Mouse (Mus musculus) midbrain, embryonic 11.5 days (tissue): ENCODE data around the gene Smurf2. TPM values are rescaled to one million over a fixed set of nuclear protein-coding genes. Genes with fewer than 3 reads are reported as not detected.

Experiments used
- ATAC-seq: fragments of 200-750 bp; cut with Nextera tagmentation; 2 replicates; pipeline ENCODE4 v1.8.0; 2017; ENCODE audit warnings: moderate TSS enrichment, moderate library complexity; ENCODE audit not compliant: low FRiP score
- DNase-seq: peaks from one replicate; pipeline ENCODE4 v3.0.0; 2015; ENCODE audit warnings: low spot score; ENCODE audit errors: missing footprints
- H3K27ac ChIP-seq: fragments of 300-500 bp; sonication (generic); 2 replicates; pipeline ENCODE4 v1.5.1; 2014; ENCODE audit warnings: low read depth, low read length
- H3K27me3 ChIP-seq: fragments of 300-500 bp; sonication (generic); 2 replicates; pipeline ENCODE4 v1.6.1; 2014; ENCODE audit warnings: mild to moderate bottlenecking, low read length, moderate library complexity, mixed read lengths; ENCODE audit not compliant: control insufficient read depth, insufficient read depth
- H3K36me3 ChIP-seq: fragments of 300-500 bp; sonication (generic); 2 replicates; pipeline ENCODE4 v1.6.1; 2014; ENCODE audit warnings: mild to moderate bottlenecking, low read length, moderate library complexity, mixed read lengths; ENCODE audit not compliant: control insufficient read depth, insufficient read depth
- H3K4me1 ChIP-seq: fragments of 300-500 bp; sonication (generic); 2 replicates; pipeline ENCODE4 v1.6.1; 2014; ENCODE audit warnings: low read length; ENCODE audit not compliant: control insufficient read depth, insufficient read depth
- H3K4me2 ChIP-seq: fragments of 300-500 bp; sonication (generic); 2 replicates; pipeline ENCODE4 v1.6.1; 2014; ENCODE audit warnings: mild to moderate bottlenecking, moderate library complexity
- H3K4me3 ChIP-seq: fragments of 300-500 bp; sonication (generic); 2 replicates; pipeline ENCODE4 v1.5.1; 2014; ENCODE audit warnings: low read depth, low read length
- H3K9ac ChIP-seq: fragments of 300-500 bp; sonication (generic); 2 replicates; pipeline ENCODE4 v1.6.1; 2014; ENCODE audit warnings: low read length
- H3K9me3 ChIP-seq: fragments of 300-500 bp; sonication (generic); 2 replicates; pipeline ENCODE4 v1.6.1; 2016; ENCODE audit warnings: low read length; ENCODE audit not compliant: control insufficient read depth
- WGBS: fragments of 180-500 bp; shearing (Covaris S2); extraction: QIAGEN DNeasy Blood & Tissue Kit; methylation state at CpG from one replicate; pipeline ENCODE4 v1.1.7; 2014; 5-methylcytosine and 5-hydroxymethylcytosine counted together
- microRNA-seq: library from miRNA; unstranded; fragments of <30 nt; microRNA quantifications from one replicate; pipeline ENCODE4, GENCODE M21; 2017
- polyA plus RNA-seq: library from polyadenylated mRNA; unstranded; fragments of >200 nt; fragmentation: Nextera tagmentation; extraction: Ambion mirVana; gene quantifications from 2 replicates; pipeline ENCODE4 v1.2.1, GENCODE M21; 2014

The Smurf2 gene
- polyA plus RNA-seq, 1 experiment from 2014 or later = 20.6 TPM

GRCm38 (mm10) chr11:106778589-106779387 lies 141.7 kb downstream of the Smurf2 start:
- Histone ChIP-seq H3K9me3 (no peaks in the 10 kb centered on the region), H3K27me3 (no peaks in the 10 kb centered on the region), H3K36me3 (peaks cover 21% of the 10 kb centered on the region), H3K9ac (peak overlapping the region; percentile 87), H3K4me2 (peak overlapping the region; percentile 85), H3K4me3 (peak overlapping the region; percentile 78), H3K27ac (peak overlapping the region; percentile 82), H3K4me1 (peaks cover 6% of the 10 kb centered on the region; the same call in 1 of the 2 replicates)
- ATAC-seq (peak; percentile 84), DNase-seq (peak; percentile 97)
- 4% methylated on average over 39 of the region's 39 CpGs for WGBS

GRCm38 (mm10) chr11:106778132-106778531 lies 142.4 kb downstream of the Smurf2 start:
- Histone ChIP-seq H3K4me1 (peaks cover 6% of the 10 kb centered on the region; the same call in 1 of the 2 replicates), H3K27ac (no peak overlapping the region), H3K4me3 (no peak overlapping the region), H3K9ac (no peak overlapping the region), H3K27me3 (no peaks in the 10 kb centered on the region), H3K4me2 (no peak overlapping the region), H3K36me3 (peaks cover 16% of the 10 kb centered on the region), H3K9me3 (no peaks in the 10 kb centered on the region)
- no peak for ATAC-seq
- 93% methylated on average over 7 of the region's 7 CpGs for whole genome bisulfite sequencing
- no peak for DNase-seq

GRCm38 (mm10) chr11:106777395-106777794 lies 143.1 kb downstream of the Smurf2 start:
- Histone ChIP-seq H3K4me3 (no peak overlapping the region), H3K27ac (no peak overlapping the region), H3K9me3 (no peaks in the 10 kb centered on the region), H3K27me3 (no peaks in the 10 kb centered on the region), H3K4me2 (no peak overlapping the region), H3K36me3 (peaks cover 13% of the 10 kb centered on the region), H3K4me1 (peaks cover 6% of the 10 kb centered on the region; the same call in 1 of the 2 replicates), H3K9ac (no peak overlapping the region)
- ATAC-seq = no peak
- 94% methylated on average over 3 of the region's 3 CpGs for WGBS
- DNase-seq = no peak

GRCm38 (mm10) chr11:106776960-106777359 lies 143.6 kb downstream of the Smurf2 start:
- Histone ChIP-seq H3K4me3 (no peak overlapping the region), H3K27ac (no peak overlapping the region), H3K9ac (no peak overlapping the region), H3K4me1 (peaks cover 6% of the 10 kb centered on the region; the same call in 1 of the 2 replicates), H3K36me3 (peaks cover 13% of the 10 kb centered on the region), H3K27me3 (no peaks in the 10 kb centered on the region), H3K4me2 (no peak overlapping the region), H3K9me3 (no peaks in the 10 kb centered on the region)
- 95% methylated on average over 4 of the region's 4 CpGs for WGBS
- ATAC-seq (no peak), DNase-seq (no peak)

GRCm38 (mm10) chr11:106773061-106773460 lies 147.5 kb downstream of the Smurf2 start:
- ATAC-seq (no peak), DNase-seq (no peak)
- Histone ChIP-seq H3K9me3 (no peaks in the 10 kb centered on the region), H3K4me1 (no peaks in the 10 kb centered on the region; the same call in 1 of the 2 replicates), H3K27ac (no peak overlapping the region), H3K27me3 (no peaks in the 10 kb centered on the region), H3K36me3 (peaks cover 22% of the 10 kb centered on the region), H3K4me3 (no peak overlapping the region), H3K4me2 (no peak overlapping the region), H3K9ac (no peak overlapping the region)
- 92% methylated on average over 9 of the region's 9 CpGs for WGBS

- DNase-seq = no peak
- Histone ChIP-seq H3K27me3 (no peaks in the 10 kb centered on the region), H3K4me3 (no peak overlapping the region), H3K36me3 (peaks cover 33% of the 10 kb centered on the region), H3K4me1 (no peaks in the 10 kb centered on the region), H3K9ac (no peak overlapping the region), H3K9me3 (no peaks in the 10 kb centered on the region; the same call in 1 of the 2 replicates), H3K4me2 (no peak overlapping the region), H3K27ac (no peak overlapping the region)
- WGBS = 93% methylated on average over 9 of the region's 9 CpGs
- ATAC-seq = no peak
Observed at GRCm38 (mm10) chr11:106770195-106770974, 150.1 kb downstream of the Smurf2 start.

Small RNAs within 50 kb of the gene (microRNA-seq; reads per million reads assigned to microRNA genes)
- gene Gm25994 (not detected), gene Gm27322 (0.95 reads per million), gene Mir3064 (18.2 reads per million, percentile 36 among the genes with 10 or more reads in this experiment)

Other genes starting within 250 kb of the Smurf2 start
- gene Pecam1, start 170.1 kb downstream of the Smurf2 start, polyA plus RNA-seq = 19.8 and 21.5 TPM in 2 replicates
- gene Milr1, start 169.5 kb downstream of the Smurf2 start, polyA plus RNA-seq = 0.68 and 1.0 TPM in 2 replicates
- 9.7 and 11.2 TPM in 2 replicates for gene Polg2, start 141.2 kb downstream of the Smurf2 start, polyA plus RNA-seq
- 515 and 561 TPM in 2 replicates for gene Ddx5, start 131.5 kb downstream of the Smurf2 start, polyA plus RNA-seq
- gene Cep95, start 131.5 kb downstream of the Smurf2 start, polyA plus RNA-seq = 22.1 and 23.1 TPM in 2 replicates
- gene Kpna2, start 78.8 kb upstream of the Smurf2 start, polyA plus RNA-seq = 740 and 767 TPM in 2 replicates
- 3.6 and 4.1 TPM in 2 replicates for gene 1810010H24Rik, start 105.0 kb upstream of the Smurf2 start, polyA plus RNA-seq
- gene Bptf, start 211.4 kb upstream of the Smurf2 start, polyA plus RNA-seq = 38.5 and 41.8 TPM in 2 replicates